Mouse (Mus musculus) urinary bladder, adult 18-20 months (tissue): ENCODE results near the gene Olfr776.
"Not testable (repeated sequence)": the region's sequence is repeated elsewhere in the genome, so short reads cannot be mapped to it uniquely, and the experiment has no call there.

Experiments
- DNase-seq, 2 experiments: peaks; one replicate each; pipeline ENCODE4 v3.0.0; 2022; ENCODE audit warnings: low spot score in 2 of 2, mixed read lengths in 2 of 2

Gene Olfr776

DNA sequence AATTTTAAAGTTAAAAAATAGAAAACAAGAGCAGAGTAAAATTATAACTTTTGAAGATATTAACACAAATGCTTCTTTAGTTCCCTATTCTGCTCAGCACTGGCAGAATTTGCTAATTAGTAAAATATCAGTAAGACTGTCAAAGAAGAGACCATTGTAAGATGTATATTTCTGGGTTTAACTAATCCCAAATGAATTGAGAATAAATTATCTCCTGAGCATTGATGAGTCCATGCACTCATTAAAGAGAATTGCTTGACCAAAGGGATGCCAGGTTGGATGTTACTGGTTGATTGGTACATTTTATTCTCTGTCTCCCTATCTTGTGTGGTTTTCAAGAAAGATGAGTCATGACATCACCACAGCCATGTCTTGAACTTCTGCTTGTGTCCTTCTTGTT, at the start of gene Olfr776:
Gene Olfr776, plus strand, starts transcription at position 301 of the 400 bp plus-strand sequence.
- DNase-seq = no peak

DNA sequence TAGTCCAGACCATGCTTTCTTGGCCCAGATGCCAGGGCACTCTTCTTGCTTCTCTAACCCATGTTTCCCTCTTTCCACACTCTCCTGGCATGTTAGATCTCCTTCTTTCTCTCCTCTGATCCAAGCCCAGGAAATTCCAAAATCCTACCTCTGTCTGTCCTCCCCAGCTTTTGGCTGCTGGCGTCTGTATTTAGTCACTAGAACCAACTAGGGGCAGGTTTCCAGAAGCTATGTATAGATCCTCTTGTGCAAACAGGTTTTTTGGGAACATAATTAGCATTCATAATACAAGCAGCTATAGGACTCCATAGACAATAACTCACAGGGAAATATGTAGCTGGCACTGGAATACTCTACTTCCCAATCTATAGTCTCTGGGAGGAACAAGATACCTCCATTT, 28.2 kb upstream of the Olfr776 start:
- DNase-seq = no peak

DNA sequence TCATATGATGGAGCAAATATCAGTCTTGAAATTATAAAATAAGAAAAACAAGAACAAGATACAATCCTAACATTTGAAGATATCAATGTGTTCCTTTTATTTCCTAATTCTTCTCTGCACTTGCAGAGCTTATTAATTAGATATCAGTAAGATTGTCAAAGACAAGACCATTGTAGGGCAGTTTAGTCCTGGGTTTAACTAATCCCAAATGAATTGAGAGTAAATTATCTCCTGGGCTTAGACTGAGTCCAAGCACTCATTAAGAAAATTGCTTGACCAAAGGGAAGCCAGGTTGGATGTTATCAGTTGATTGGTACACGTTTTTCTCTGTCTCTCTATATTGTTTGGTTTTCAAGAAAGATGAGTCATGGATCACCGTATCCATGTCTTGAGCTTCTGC, 23.0 kb upstream of the Olfr776 start, which contains the start of gene Olfr774:
Gene Olfr774, plus strand, starts transcription at position 301 of the 400 bp plus-strand sequence.
- DNase-seq = no peak

DNA sequence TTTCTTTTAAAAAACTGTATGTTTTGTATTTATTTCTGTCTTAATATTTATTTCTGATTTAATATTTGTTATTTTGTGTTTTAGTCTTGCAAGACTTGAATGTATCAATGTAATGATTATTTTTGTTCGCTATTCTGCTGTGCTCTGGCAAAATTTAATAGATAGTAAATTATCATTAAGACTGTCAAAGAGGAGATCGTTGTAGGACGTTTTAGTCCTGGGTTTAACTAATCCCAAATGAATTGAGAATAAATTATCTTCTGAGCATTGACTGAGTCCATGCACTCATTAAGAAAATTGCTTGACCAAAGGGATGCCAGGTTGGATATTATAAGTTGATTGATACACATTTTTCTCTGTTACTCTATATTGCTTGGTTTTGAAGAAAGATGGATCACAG, 10.8 kb upstream of the Olfr776 start, which contains the start of gene Olfr775:
Gene Olfr775, plus strand, starts transcription at position 301 of the 400 bp plus-strand sequence.
- DNase-seq = no peak

DNA sequence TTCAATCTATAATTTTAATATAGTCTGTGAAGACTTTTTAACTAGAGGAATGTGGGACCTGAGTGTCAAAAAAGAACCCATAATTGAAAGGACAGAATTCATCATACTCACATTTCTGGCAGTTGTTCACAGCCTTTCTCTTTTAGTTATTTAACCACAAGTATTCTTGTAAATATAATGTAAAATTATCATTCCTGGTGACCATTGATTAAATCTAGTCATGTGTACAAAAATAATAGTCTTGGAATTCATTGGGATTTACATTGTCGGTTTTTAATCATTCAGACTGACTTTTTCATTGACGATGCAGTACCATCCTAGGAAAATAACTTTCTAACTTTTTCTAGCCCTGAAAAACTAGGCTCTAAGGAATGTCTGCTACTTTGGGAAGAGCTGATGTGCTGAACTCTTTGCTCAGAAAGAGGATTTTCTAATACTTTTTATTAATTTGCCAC, 12.2 kb downstream of the Olfr776 start, which contains the start of gene Olfr777:
Gene Olfr777, minus strand, starts transcription at position 405 of the 455 bp plus-strand sequence.
- no peak for DNase-seq

DNA sequence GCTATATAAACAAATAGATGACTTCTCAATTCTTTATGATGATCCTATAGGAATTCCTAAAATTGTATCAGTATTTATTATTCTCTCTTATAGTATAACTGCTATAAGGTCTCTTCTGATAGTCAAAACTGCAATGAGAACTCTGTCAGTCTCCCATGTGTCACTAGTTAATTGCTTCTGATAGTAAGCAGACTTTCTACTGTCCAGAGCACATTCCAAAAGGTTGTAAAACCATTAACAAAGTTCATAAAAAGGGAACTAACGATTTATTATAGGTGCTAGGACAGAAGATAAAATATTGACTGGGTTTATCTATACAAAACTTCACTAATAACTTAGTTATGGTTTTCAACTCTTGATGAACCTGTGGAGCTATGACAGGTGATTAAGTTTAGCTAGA, 54.0 kb downstream of the Olfr776 start:
- DNase-seq = not testable (repeated sequence)

DNA sequence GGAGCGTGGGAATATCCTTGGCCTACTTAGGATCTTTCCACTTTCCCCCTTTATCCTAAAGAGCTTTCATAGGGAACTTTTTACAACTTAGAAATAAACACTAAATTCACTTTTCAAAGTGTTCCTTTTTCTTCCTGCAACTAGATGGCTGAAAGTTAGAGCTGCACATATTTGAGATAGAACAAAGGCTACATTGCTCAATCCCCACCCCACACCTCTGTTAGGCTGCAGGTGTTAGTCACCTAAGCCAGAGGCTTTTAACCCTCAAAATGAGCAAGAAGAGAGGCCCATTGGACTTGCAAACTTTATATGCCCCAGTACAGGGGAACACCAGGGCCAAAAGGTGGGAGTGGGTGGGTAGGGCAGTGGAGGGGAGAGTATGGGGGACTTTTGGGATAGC, 54.6 kb downstream of the Olfr776 start:
- not testable (repeated sequence) for DNase-seq
